Mouse (Mus musculus) gastrocnemius, postnatal 14 days (tissue): Measurements from ENCODE around the gene Chd9. TPM values are rescaled to one million over a fixed set of nuclear protein-coding genes. Genes with fewer than 3 reads are reported as not detected.
A peak's percentile ranks its signal among the peaks of the same experiment; 100 is the strongest.

Source experiments
- DNase-seq: peaks from one replicate; pipeline ENCODE4 v3.0.0; 2021; ENCODE audit warnings: mixed read lengths
- intact Hi-C: fragments of 180-260 bp; cut with DNase I; formaldehyde crosslinking; loops from one replicate; pipeline ENCODE4 v1.15.1; 2025; ENCODE audit warnings: low total_unique reads
- total RNA-seq, 2 experiments: library from RNA; stranded (reverse); gene quantifications; 2 replicates each; pipeline ENCODE4 v1.2.3; 2021

Chd9 gene
- total RNA-seq, 2 experiments from 2014 or later = 41.1 to 76.7 TPM

- no peak for DNase-seq
- intact Hi-C loops = no loop called here
These were observed 228.7 kb downstream of the Chd9 start for GRCm38 (mm10) chr8:91056848-91057247.

GRCm38 (mm10) chr8:91059086-91059578, 231.0 kb downstream of the Chd9 start:
- intact Hi-C loops = no loop called here
- no peak for DNase-seq

DNA sequence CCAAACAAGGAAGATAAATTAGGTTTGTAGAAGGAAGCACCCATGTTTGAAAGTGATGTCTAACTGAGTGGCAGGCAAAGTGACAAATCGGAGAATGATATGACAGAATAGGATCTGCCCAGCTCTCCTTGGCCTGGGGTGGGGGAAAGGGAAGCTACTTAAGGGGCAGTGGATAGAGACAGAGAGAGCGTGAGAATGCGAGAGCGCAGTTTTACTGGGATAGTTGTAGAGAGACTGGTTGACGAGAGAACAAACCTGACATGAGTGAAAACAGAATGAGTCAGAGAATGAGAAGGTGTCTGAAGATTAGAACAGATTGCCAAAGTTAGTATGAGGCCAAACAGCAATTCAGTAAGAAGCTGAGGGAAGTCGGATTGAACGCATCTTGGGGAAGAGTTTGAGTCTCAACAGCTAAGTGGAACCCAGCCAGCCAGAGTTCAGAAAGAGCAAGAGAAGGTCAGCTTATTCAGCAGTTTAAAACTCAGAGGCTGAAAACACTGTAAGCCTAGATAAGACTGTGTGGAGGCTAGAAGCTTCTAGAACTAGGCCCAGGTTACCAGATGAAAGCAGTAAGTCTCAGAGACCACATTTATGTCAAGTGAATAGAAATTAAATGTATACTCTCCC, 231.8 kb downstream of the Chd9 start:
- intact Hi-C loops = no loop called here

GRCm38 (mm10) chr8:91060555-91061471, 232.7 kb downstream of the Chd9 start:
- DNase-seq = peak; percentile 30
- intact Hi-C loops = no loop called here

More for the DNA sequence above, 231.8 kb downstream of the Chd9 start:
- no peak for DNase-seq

DNA sequence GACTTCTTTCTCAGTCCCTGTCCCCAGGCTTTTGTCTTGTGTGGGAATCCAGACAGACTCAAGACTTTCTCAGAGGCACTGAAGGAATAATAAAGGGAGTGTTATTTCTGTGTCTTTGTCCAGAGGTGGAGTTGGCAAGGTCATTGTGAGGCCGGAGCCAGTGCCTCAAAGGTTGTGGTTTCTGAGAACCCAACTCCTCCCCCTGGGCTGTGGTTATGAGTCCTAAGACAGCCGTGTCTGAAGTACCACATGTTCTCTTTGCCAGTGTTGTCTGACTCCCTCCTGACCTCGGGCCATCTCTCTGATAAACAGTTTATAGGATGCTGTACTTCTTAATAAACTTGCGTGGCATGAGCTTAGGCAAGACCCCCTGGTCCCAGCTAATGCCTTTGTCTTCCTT, 237.0 kb downstream of the Chd9 start:
- intact Hi-C loops = no loop called here
- DNase-seq = no peak

DNA sequence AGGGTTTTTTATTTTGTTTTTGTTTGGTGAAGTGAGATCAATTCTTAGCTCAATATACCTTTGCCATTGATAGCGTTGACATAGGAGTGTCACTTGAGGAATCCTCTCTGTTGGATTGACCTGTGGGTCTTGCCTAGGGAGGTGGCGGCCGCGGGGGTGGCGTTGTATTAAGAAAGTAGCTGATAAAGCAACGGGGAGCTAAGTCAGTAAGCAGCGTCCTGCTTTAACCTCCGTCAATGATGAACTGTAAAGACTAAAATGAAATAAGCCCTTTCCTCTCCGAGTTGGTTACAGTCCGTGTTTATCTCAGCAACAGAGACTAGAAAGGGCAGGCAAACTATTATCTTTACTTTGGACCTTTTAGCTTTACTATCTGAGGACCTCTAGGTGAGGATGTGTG, 241.3 kb downstream of the Chd9 start:
- intact Hi-C loops = no loop called here
- no peak for DNase-seq

- intact Hi-C loops = no loop called here
- DNase-seq = peak; percentile 95
These were observed 241.7 kb downstream of the Chd9 start, which contains the start of gene Rbl2 for GRCm38 (mm10) chr8:91069834-91070233. Gene Rbl2, plus strand, starts transcription at chr8:91070057.

DNA sequence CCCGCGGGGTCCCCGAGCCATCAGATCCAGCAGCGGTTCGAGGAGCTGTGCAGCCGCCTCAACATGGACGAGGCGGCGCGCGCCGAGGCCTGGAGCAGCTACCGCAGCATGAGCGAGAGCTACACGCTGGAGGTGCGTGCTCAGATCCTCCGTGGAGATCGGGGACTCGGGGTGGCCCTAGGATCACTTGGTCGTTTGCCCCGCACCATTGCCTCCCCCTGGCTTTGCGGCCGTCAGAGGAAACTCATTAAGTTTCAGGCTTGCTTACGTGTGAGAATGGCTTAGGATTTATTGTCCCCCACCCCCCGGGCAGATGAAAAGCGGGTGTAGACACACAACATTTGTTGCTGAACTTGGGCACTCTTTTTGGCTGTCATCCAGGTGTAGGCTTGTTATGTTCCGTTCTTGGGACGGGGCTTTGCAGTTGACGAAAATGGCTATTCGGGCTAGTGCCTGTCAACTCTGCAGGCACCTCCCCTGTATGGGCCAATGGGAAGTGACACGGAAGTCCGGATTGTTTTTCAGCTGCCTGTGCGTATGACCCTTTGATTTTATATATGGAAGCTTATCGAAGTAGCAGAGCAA, 242.2 kb downstream of the Chd9 start:
- DNase-seq = peak; percentile 76
- intact Hi-C loops = no loop called here

DNA sequence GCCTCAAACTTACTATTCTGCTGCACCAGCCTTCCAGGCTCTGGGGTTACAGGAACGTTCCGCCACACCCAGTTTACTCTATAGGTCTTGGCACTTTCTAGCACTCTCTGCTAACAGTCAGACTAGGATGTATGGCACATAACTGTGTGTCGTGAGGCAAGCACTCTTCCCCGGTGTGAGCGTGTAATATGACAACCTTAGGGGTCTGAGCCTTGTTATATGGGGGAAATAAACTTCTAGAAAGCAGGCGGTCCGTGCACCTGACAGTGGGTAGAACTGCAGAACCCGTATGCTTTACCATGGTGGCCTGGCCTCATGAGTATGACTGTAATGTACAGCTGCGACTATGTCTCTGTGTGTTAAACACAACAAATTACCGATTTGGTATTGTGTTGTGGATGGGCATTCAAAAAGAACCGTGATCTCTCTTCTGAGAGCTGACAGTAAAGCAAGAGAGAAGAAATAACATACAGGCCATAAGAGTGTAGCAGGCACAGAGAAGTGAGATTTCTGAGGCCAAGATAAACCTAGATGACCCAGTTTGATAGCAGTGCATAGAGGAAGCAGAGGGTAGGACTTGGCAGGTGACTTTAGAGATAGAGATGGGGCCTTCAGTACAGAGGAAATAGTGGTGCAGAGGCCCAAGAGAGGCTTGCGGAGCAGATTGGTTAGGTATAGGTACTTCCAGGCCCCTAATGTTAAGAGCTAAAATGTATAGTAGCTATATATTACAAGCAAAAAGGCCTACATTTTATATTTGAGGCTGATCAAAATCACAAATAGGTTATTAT, 249.1 kb downstream of the Chd9 start:
- DNase-seq = no peak
- intact Hi-C loops = no loop called here

- intact Hi-C loops = no loop called here
- no peak for DNase-seq
These were observed 251.5 kb downstream of the Chd9 start for GRCm38 (mm10) chr8:91079678-91080077.

DNA sequence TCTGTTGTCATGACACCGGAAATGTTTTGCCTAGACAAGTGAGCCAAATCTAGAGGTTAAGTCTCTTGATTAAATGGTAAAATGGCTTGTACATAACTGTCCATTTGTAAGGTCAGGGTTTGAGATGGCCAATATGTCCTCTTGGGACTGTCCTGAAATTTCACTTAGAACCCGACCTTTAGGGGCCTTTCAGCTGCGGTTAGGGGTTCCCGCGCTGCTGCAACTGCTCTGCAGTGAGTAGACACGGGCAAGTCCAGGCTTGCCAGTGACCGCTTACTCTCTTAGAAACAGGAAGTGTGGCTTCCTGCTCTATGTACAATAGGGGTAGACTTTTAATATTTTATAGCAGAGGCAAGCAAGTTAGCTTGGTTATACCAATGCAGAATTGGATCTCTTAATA, 253.8 kb downstream of the Chd9 start:
- intact Hi-C loops = no loop called here
- no peak for DNase-seq

DNA sequence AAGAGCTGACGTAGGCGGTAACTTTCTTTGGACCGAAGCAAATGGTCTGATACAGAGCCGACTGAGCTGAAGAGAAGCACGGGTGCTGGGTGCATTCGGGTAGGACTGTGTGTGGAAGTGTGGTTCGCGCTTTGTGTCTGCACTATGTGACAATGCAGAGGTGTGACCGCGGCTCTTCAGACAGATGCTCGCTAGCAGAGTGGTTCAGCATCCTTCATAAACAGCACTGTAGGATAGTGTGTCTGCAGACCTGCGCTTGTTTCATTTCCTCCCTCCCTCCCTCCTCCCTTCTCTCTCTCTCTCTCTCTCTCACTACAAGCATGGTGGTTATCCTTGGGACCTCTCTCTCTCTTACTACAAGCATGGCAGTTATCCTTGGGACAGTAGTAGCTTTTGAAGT, 254.3 kb downstream of the Chd9 start:
- intact Hi-C loops = no loop called here
- no peak for DNase-seq

DNA sequence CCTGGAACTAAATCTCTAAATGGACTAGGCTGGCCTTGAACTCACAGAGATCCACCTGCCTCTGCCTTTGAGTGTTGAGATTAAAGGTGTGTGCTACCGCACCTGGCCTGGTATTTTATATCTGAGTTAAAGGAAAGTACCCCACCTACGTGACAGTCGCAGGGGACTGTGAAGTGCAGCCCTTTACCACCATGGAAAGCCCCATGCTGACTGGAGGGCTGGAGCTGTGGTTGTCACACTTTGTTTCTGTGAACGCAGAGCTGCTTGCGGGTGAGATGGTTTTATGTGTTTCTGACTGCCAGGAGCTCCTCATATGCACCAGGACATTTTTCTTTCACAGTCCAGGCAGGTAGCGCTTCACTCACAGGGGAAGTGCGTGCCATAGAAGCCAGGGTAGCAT, 260.3 kb downstream of the Chd9 start:
- no peak for DNase-seq
- intact Hi-C loops = no loop called here

DNA sequence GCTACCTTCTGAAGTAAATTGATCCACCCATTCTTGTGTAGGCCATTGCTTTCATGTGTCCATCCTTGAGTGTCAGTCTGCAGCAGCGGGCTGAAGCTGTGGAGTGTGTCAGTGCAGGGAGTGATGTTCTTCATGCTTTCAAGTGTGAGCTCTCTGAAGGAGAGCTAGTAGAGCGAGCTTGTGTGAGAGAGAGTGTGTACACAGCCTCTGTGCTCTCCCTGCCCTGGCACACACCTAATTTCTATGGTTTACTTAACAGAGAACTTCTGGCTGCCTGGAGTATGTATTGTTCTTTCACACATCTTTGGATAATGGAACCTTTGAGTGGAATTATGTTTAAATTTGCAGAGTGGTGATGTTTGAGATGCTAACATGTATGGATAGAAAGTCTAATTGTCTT, 261.4 kb downstream of the Chd9 start:
- DNase-seq = no peak
- intact Hi-C loops = no loop called here

- no peak for DNase-seq
- intact Hi-C loops = no loop called here
These were observed 266.0 kb downstream of the Chd9 start for GRCm38 (mm10) chr8:91094135-91094534.

GRCm38 (mm10) chr8:91098106-91098505, 270.0 kb downstream of the Chd9 start:
- intact Hi-C loops = no loop called here
- no peak for DNase-seq
